Mouse (Mus musculus) limb, embryonic 11.5 days (tissue): Measurements from ENCODE around the gene Kcng3. TPM values are rescaled to one million over a fixed set of nuclear protein-coding genes. Genes with fewer than 3 reads are reported as not detected.

Source experiments
- ATAC-seq: fragments of 200-750 bp; cut with Nextera tagmentation; 2 replicates; pipeline ENCODE4 v1.8.0; 2017; ENCODE audit warnings: low read depth; ENCODE audit not compliant: insufficient number of reproducible peaks, low FRiP score, low TSS enrichment
- DNase-seq: peaks from one replicate; pipeline ENCODE4 v3.0.0-alpha.2; 2015; ENCODE audit warnings: low spot score
- H3K27ac ChIP-seq: fragments of 300-500 bp; sonication (generic); replicated peaks from 2 replicates; pipeline ENCODE4 v1.5.1; 2014; ENCODE audit warnings: low read depth, mild to moderate bottlenecking, low read length
- H3K27me3 ChIP-seq: fragments of 300-500 bp; sonication (generic); 2 replicates; pipeline ENCODE4 v1.6.1; 2014; ENCODE audit warnings: mild to moderate bottlenecking, low read length, mixed read lengths; ENCODE audit not compliant: control insufficient read depth, insufficient read depth
- H3K36me3 ChIP-seq: fragments of 300-500 bp; sonication (generic); 2 replicates; pipeline ENCODE4 v1.6.1; 2014; ENCODE audit warnings: mild to moderate bottlenecking, low read length, moderate library complexity, mixed read lengths; ENCODE audit not compliant: control insufficient read depth, insufficient read depth
- H3K4me1 ChIP-seq: fragments of 300-500 bp; sonication (generic); 2 replicates; pipeline ENCODE4 v1.6.1; 2014; ENCODE audit warnings: low read length, mixed read lengths; ENCODE audit not compliant: control insufficient read depth, insufficient read depth
- H3K4me2 ChIP-seq: fragments of 300-500 bp; sonication (generic); 2 replicates; pipeline ENCODE4 v1.6.1; 2014; ENCODE audit warnings: low read depth, mild to moderate bottlenecking, moderate library complexity; ENCODE audit not compliant: severe bottlenecking
- H3K4me3 ChIP-seq: fragments of 300-500 bp; sonication (generic); 2 replicates; pipeline ENCODE4 v1.5.1; 2014; ENCODE audit warnings: low read depth, low read length
- H3K9ac ChIP-seq: fragments of 300-500 bp; sonication (generic); 2 replicates; pipeline ENCODE4 v1.6.1; 2014; ENCODE audit warnings: mild to moderate bottlenecking, low read length
- H3K9me3 ChIP-seq: fragments of 300-500 bp; sonication (generic); 2 replicates; pipeline ENCODE4 v1.6.1; 2016; ENCODE audit warnings: low read length; ENCODE audit not compliant: control insufficient read depth
- WGBS: fragments of 180-500 bp; shearing (Covaris S2); extraction: QIAGEN DNeasy Blood & Tissue Kit; methylation state at CpG from one replicate; pipeline ENCODE4 v1.1.7; 2014; 5-methylcytosine and 5-hydroxymethylcytosine counted together
- polyA plus RNA-seq: library from polyadenylated mRNA; unstranded; fragments of >200 nt; fragmentation: Nextera tagmentation; extraction: Ambion mirVana; gene quantifications from 2 replicates; pipeline ENCODE4 v1.2.1, GENCODE M21; 2014

Kcng3 gene
- polyA plus RNA-seq, 1 experiment from 2014 or later: not detected

GRCm38 (mm10) chr17:83655732-83656131 is 24.0 kb upstream of the Kcng3 start:
- WGBS: 79% methylated on average over 3 of the region's 3 CpGs
- no peak overlapping the region for H3K4me2 ChIP-seq
- H3K9ac ChIP-seq: no peak overlapping the region
- ATAC-seq (no peak), DNase-seq (no peak)
- no peaks in the 10 kb centered on the region for H3K36me3 ChIP-seq
- no peaks in the 10 kb centered on the region for H3K9me3 ChIP-seq
- 0 out of 2 replicates have a peak, but pooled peaks cover 3% of the 10 kb centered on the region for H3K4me1 ChIP-seq
- H3K4me3 ChIP-seq: no peak overlapping the region
- H3K27me3 ChIP-seq: no peaks in the 10 kb centered on the region
- H3K27ac ChIP-seq: no peak overlapping the region

DNA sequence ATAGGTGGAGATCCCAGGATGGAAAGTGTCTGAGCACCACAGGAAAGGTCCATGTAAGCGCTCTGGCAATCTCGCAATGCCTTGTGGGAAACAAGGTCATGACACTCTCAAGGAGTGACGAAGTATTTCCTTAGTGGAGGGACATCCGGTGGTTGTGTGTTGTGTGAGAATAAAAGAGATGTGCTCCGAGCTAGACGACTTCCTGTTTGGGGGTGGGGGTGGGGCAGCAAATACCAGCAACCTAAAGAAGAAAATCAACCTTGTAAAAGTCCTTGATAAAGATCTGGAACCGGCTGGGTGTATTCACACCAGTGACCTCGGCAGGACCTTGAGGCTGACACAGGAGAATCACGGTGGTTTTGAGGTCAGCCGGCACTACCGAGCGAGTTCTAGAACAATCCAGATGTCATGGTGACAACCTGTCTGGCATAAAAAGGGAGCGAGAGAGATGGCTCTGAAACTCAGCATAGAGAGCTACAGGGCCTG is 23.0 kb upstream of the Kcng3 start:
- DNase-seq (no peak), ATAC-seq (no peak)
- no peak overlapping the region for H3K4me3 ChIP-seq

GRCm38 (mm10) chr17:83653635-83654034 is 21.9 kb upstream of the Kcng3 start:
- H3K4me2 ChIP-seq: no peak overlapping the region
- H3K4me3 ChIP-seq: no peak overlapping the region
- H3K27ac ChIP-seq: no peak overlapping the region
- 0 out of 2 replicates have a peak, but pooled peaks cover 3% of the 10 kb centered on the region for H3K4me1 ChIP-seq
- H3K9ac ChIP-seq: no peak overlapping the region
- ATAC-seq: no peak
- 86% methylated on average over 3 of the region's 3 CpGs for WGBS
- no peak for DNase-seq
- no peaks in the 10 kb centered on the region for H3K36me3 ChIP-seq
- no peaks in the 10 kb centered on the region for H3K27me3 ChIP-seq
- H3K9me3 ChIP-seq: no peaks in the 10 kb centered on the region

More for the DNA sequence above, 23.0 kb upstream of the Kcng3 start:
- WGBS: 67% methylated on average over 13 of the region's 13 CpGs
- no peak overlapping the region for H3K9ac ChIP-seq
- no peaks in the 10 kb centered on the region for H3K27me3 ChIP-seq
- 0 out of 2 replicates have a peak, but pooled peaks cover 3% of the 10 kb centered on the region for H3K4me1 ChIP-seq
- no peak overlapping the region for H3K27ac ChIP-seq
- no peaks in the 10 kb centered on the region for H3K9me3 ChIP-seq
- no peaks in the 10 kb centered on the region for H3K36me3 ChIP-seq
- H3K4me2 ChIP-seq: no peak overlapping the region

- ATAC-seq (no peak), DNase-seq (no peak)
- Histone ChIP-seq H3K36me3 (no peaks in the 10 kb centered on the region), H3K9ac (no peak overlapping the region), H3K4me3 (no peak overlapping the region), H3K4me1 (no peaks in the 10 kb centered on the region), H3K27me3 (no peaks in the 10 kb centered on the region), H3K4me2 (no peak overlapping the region), H3K9me3 (no peaks in the 10 kb centered on the region), H3K27ac (no peak overlapping the region)
- 79% methylated on average over 7 of the region's 7 CpGs for WGBS
Measured at GRCm38 (mm10) chr17:83650932-83651682, 19.4 kb upstream of the Kcng3 start.

DNA sequence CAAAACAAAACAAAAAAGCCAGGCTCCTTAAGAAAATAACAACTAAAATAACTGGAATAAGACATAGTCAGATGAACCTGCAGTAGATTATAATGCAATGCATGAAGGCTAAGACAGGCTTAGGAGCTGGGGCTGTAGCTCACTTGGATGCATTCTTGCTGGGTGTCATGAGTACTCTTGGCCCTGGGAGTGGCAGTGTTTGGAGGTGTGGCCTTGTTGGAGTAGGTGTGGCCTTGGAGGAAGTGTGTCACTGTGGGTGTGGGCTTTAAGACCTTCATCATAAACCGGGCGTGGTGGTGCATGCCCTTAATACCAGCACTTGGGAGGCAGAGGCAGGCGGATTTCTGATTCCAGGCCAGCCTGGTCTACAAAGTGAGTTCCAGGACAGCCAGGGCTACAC is 18.3 kb upstream of the Kcng3 start:
- Histone ChIP-seq H3K27ac (no peak overlapping the region), H3K9ac (no peak overlapping the region), H3K27me3 (no peaks in the 10 kb centered on the region), H3K9me3 (no peaks in the 10 kb centered on the region), H3K4me3 (no peak overlapping the region), H3K4me1 (no peaks in the 10 kb centered on the region), H3K36me3 (no peaks in the 10 kb centered on the region), H3K4me2 (no peak overlapping the region)
- ATAC-seq: no peak
- 90% methylated on average over 3 of the region's 3 CpGs for WGBS
- DNase-seq: no peak

- no peak overlapping the region for H3K4me3 ChIP-seq
- H3K36me3 ChIP-seq: no peaks in the 10 kb centered on the region
- H3K4me2 ChIP-seq: no peak overlapping the region
- H3K9ac ChIP-seq: no peak overlapping the region
- H3K9me3 ChIP-seq: no peaks in the 10 kb centered on the region
- WGBS: 91% methylated on average over 7 of the region's 7 CpGs
- H3K4me1 ChIP-seq: no peaks in the 10 kb centered on the region
- H3K27ac ChIP-seq: no peak overlapping the region
- ATAC-seq (no peak), DNase-seq (no peak)
- H3K27me3 ChIP-seq: no peaks in the 10 kb centered on the region
Measured at GRCm38 (mm10) chr17:83647413-83647812, 15.7 kb upstream of the Kcng3 start.

DNA sequence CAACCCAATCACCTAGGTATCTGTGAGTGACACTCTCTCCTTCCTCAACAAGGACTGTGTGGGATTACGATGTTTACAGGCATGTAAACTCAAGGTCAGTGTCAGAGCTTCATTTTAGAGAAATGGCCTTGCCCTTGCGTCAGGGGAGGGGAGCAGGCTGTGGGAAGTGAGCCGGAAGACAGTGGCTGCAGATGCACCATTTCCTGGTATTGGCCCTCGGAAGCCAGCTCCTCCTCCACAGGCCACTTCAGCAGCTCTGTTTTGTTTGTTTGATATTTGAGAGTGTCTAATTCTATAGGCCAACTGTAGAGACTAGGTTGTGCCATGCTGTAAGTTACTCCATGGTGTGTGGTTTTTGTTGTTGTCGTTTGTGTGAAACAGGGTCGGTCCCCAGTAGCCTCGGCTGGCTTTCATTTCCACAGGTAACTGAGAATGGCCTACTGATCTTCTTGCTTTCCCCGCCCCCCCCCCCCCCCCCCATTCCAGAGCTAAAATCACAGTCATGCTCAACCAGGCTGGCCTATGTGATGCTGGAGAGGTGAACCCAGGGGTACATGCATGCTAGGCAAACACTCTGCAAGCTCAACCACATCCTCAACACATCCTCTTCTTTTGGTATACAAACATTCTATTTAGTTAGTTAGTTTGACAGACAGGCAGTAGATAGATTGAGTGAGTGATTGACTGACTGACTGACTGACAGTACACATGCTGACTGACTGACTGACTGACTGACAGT is 14.9 kb upstream of the Kcng3 start:
- H3K4me2 ChIP-seq: no peak overlapping the region
- H3K4me1 ChIP-seq: no peaks in the 10 kb centered on the region
- no peaks in the 10 kb centered on the region for H3K27me3 ChIP-seq
- no peak for DNase-seq
- 76% methylated on average over 8 of the region's 8 CpGs for WGBS
- no peak overlapping the region for H3K9ac ChIP-seq
- H3K36me3 ChIP-seq: no peaks in the 10 kb centered on the region
- ATAC-seq: no peak
- no peak overlapping the region for H3K27ac ChIP-seq
- H3K4me3 ChIP-seq: no peak overlapping the region
- no peaks in the 10 kb centered on the region for H3K9me3 ChIP-seq

DNA sequence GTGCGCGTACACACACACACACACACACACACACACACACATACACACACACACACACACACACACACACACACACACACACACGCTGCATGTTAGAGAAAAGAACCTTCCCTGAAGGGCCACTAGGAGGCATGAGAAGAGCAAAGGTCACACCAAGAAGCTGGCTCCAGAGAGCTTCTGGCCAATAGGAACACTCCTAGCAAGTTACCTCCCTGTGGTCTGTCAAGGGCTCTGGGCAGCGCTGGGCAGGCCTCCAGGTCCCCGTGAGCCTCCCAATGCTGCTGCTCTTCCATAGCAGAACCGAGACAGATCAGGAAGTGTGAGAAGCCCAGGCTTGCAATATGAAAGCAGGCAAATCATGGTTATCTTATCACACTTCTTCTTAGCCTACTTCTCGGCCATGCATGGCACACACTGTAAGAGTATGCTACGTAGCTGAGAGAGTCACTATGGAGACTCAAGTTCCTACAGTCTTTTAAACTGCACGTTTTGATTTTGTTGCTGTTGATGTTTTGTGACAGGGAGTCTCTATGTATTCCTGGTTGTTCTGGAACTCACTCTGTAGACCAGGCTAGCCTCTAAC is 13.6 kb upstream of the Kcng3 start:
- H3K4me1 ChIP-seq: no peaks in the 10 kb centered on the region
- no peaks in the 10 kb centered on the region for H3K9me3 ChIP-seq
- no peaks in the 10 kb centered on the region for H3K27me3 ChIP-seq
- H3K4me2 ChIP-seq: no peak overlapping the region
- H3K27ac ChIP-seq: no peak overlapping the region
- DNase-seq (no peak), ATAC-seq (no peak)
- H3K36me3 ChIP-seq: no peaks in the 10 kb centered on the region
- 53% methylated on average over 9 of the region's 9 CpGs for WGBS
- H3K4me3 ChIP-seq: no peak overlapping the region
- no peak overlapping the region for H3K9ac ChIP-seq
